ENCODE assay signal across 8 mouse cellular contexts in the genomic region with DNA sequence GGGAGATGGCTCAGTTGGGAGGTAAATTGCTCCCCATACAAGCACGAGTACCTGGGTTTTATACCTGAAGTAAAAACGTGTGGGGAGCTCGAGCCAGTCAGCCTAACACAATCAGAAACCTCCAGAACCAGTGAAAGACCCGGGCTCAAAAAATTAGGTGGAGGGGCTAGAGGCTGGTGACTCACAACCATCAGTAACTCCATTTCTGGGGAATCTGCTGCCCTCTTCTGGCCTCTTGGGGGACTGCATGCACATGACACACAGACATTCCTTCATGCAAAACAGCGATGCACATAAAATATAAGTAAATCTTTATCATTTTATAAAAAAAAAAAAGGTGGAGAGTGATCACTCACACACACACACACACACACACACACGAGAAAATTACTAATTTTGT. TPM values are rescaled to one million over a fixed set of nuclear protein-coding genes. Genes with fewer than 3 reads are reported as not detected.
A peak's percentile ranks its signal among the peaks of the same experiment; 100 is the strongest.
DNase-seq lines count a peak whose midpoint lies in the region.

No protein-coding gene starts in this region.

- peak; percentile 66 to 81 for DNase-seq in cerebellum, postnatal 14 days
- no peak for DNase-seq in cerebellum, adult 11-12 months
- DNase-seq in left cerebral cortex, postnatal 14 days (ENCODE audit: low spot score in 2 of 2): peak; percentile 62 to 78
- no peak for DNase-seq in left cerebral cortex, adult 11 months (ENCODE audit: low spot score)
- peak; percentile 58 for DNase-seq in NIH3T3 (ENCODE audit: low read depth)
- peak; percentile 35 for DNase-seq in forelimb bud, embryonic 11.5 days (ENCODE audit: low read depth, low spot score)
- peak; percentile 52 for DNase-seq in naive thymus-derived CD4-positive, alpha-beta T cell, adult 2 months (ENCODE audit: low read depth)
- DNase-seq in urinary bladder, postnatal 4 days (ENCODE audit: low spot score in 2 of 2): no peak

- intact Hi-C loops in left cerebral cortex, postnatal 14 days (cut with DNase I): no loop called here

RNA-seq across cellular contexts. Expression of a gene that starts 4.2 kb away (rescaled TPM):
- 10 to 100 TPM; 24.7 to 25.5 TPM for total RNA-seq in left cerebral cortex, postnatal 14 days (2021)

RNA-seq across cellular contexts. Expression of a gene that starts 32.4 kb away (rescaled TPM):
- under 1 TPM; 0.49 to 0.64 TPM for total RNA-seq in left cerebral cortex, postnatal 14 days (2021)

RNA-seq across cellular contexts. Expression of a gene that starts 46.9 kb away (rescaled TPM):
- total RNA-seq in left cerebral cortex, postnatal 14 days (2021): 100 to 1,000 TPM; 102 to 106 TPM

Comparison
In these comparisons a context has a peak if more than half of its experiments do, and no peak if none do; other contexts are left out.
1. DNase-seq: peak in cerebellum, postnatal 14 days (2 of 2), left cerebral cortex, postnatal 14 days (2 of 2), NIH3T3 (single experiment), forelimb bud, embryonic 11.5 days (single experiment) and naive thymus-derived CD4-positive, alpha-beta T cell, adult 2 months (single experiment); none in cerebellum, adult 11-12 months (single experiment), left cerebral cortex, adult 11 months (single experiment) and urinary bladder, postnatal 4 days (0 of 2).